Mouse (Mus musculus) CH12.LX (cell line): ENCODE measurements at regions not wholly inside any gene's neighbourhood (a gene's known extent, or its start where the extent isn't known, plus 50 kb on each side); places are given as distances from the start of the nearest gene placed in this dataset.
A peak's percentile ranks its signal among the peaks of the same experiment; 100 is the strongest.

Source experiments
- CTCF ChIP-seq, 2 experiments: IDR thresholded peaks in 1 of 2; conservative IDR thresholded peaks in 1 of 2; 2 replicates each; pipeline ENCODE4 v1.5.1; 2011 to 2012; ENCODE audit warnings: low read depth in 2 of 2, low read length in 2 of 2, improper control_type of control experiment in 1 of 2, inconsistent platforms in 1 of 2, mild to moderate bottlenecking in 1 of 2, moderate library complexity in 1 of 2
- EP300 ChIP-seq: IDR thresholded peaks from 2 replicates; pipeline ENCODE4 v1.6.1; 2011; ENCODE audit warnings: low read length, improper control_type of control experiment
- IRF4 ChIP-seq: IDR thresholded peaks from 2 replicates; pipeline ENCODE4 v1.6.1; 2014; ENCODE audit warnings: low read depth, mild to moderate bottlenecking, inconsistent platforms, low read length, improper control_type of control experiment
- JUND ChIP-seq: conservative IDR thresholded peaks from 2 replicates; pipeline ENCODE4 v1.6.1; 2011; ENCODE audit warnings: low read depth, low read length, improper control_type of control experiment
- MAFK ChIP-seq: IDR thresholded peaks from 2 replicates; pipeline ENCODE4 v1.6.1; 2011; ENCODE audit warnings: low read length, improper control_type of control experiment; ENCODE audit not compliant: insufficient replicate concordance
- MAX ChIP-seq: IDR thresholded peaks from 2 replicates; pipeline ENCODE4 v1.6.1; 2011; ENCODE audit warnings: low read length, improper control_type of control experiment
- MAZ ChIP-seq: IDR thresholded peaks from 2 replicates; pipeline ENCODE4 v1.6.1; 2012; ENCODE audit warnings: low read depth, mild to moderate bottlenecking, inconsistent platforms, low read length, improper control_type of control experiment, moderate library complexity
- POLR2A ChIP-seq: IDR thresholded peaks from 2 replicates; pipeline ENCODE4 v1.6.1; 2011; ENCODE audit warnings: low read depth, mild to moderate bottlenecking, improper control_type of control experiment, low read length
- TCF12 ChIP-seq: IDR thresholded peaks from 2 replicates; pipeline ENCODE4 v1.6.1; 2014; ENCODE audit warnings: low read depth, mild to moderate bottlenecking, inconsistent platforms, low read length, improper control_type of control experiment
- USF1 ChIP-seq: IDR thresholded peaks from 2 replicates; pipeline ENCODE4 v1.6.1; 2014; ENCODE audit warnings: low read depth, mild to moderate bottlenecking, inconsistent platforms, low read length, improper control_type of control experiment
- USF2 ChIP-seq: conservative IDR thresholded peaks from 2 replicates; pipeline ENCODE4 v1.6.1; 2011; ENCODE audit warnings: low read depth, low read length, improper control_type of control experiment
- ZMIZ1 ChIP-seq: IDR thresholded peaks from 2 replicates; pipeline ENCODE4 v1.6.1; 2012; ENCODE audit warnings: low read depth, mild to moderate bottlenecking, inconsistent platforms, low read length, improper control_type of control experiment

- TF ChIP-seq USF1 (no peak), TCF12 (no peak; the same call in 1 of the 2 replicates), EP300 (no peak), CTCF (conservative IDR thresholded peaks at IDR 0.05 in 1 of 2, IDR thresholded peaks at IDR 0.05 in 1 of 2; ENCODE audit: low read depth in 2 of 2, low read length in 2 of 2) (peak; percentile 34 to 95; a peak in 2 of 4 replicates), POLR2A (no peak), JUND (no peak), IRF4 (peak; percentile 57; the same call in 1 of the 2 replicates), MAFK (no peak), USF2 (no peak), MAZ (no peak), ZMIZ1 (no peak), MAX (no peak)
These were observed 222.1 kb upstream of the Tprg start for GRCm38 (mm10) chr16:25064538-25064937.
